Mouse (Mus musculus) kidney, postnatal 0 days (tissue): ENCODE results near the gene Ptprcap. TPM values are rescaled to one million over a fixed set of nuclear protein-coding genes. Genes with fewer than 3 reads are reported as not detected.

Experiments used
- ATAC-seq: fragments of 200-750 bp; cut with Nextera tagmentation; replicated peaks from 2 replicates; pipeline ENCODE4 v1.8.0; 2017; ENCODE audit warnings: low read depth, moderate number of reproducible peaks, moderate TSS enrichment, moderate library complexity; ENCODE audit not compliant: low FRiP score
- DNase-seq: peaks from one replicate; pipeline ENCODE4 v3.0.0-alpha.2; 2016; ENCODE audit warnings: low spot score
- H3K27ac ChIP-seq: fragments of 300-500 bp; sonication (generic); 2 replicates; pipeline ENCODE4 v1.5.1; 2014; ENCODE audit warnings: mild to moderate bottlenecking
- H3K27me3 ChIP-seq: fragments of 300-500 bp; sonication (generic); 2 replicates; pipeline ENCODE4 v1.6.1; 2014; ENCODE audit warnings: low read length, mixed read lengths; ENCODE audit not compliant: insufficient read depth
- H3K36me3 ChIP-seq: fragments of 300-500 bp; sonication (generic); 2 replicates; pipeline ENCODE4 v1.6.1; 2014; ENCODE audit warnings: low read length, mixed read lengths; ENCODE audit not compliant: insufficient read depth
- H3K4me1 ChIP-seq: fragments of 300-500 bp; sonication (generic); replicated peaks from 2 replicates; pipeline ENCODE4 v1.6.1; 2014; ENCODE audit warnings: antibody characterized with exemption, low read length, mixed read lengths; ENCODE audit not compliant: insufficient read depth
- H3K4me2 ChIP-seq: fragments of 300-500 bp; sonication (generic); 2 replicates; pipeline ENCODE4 v1.6.1; 2014; ENCODE audit warnings: mild to moderate bottlenecking, low read length, moderate library complexity, mixed read lengths
- H3K4me3 ChIP-seq: fragments of 300-500 bp; sonication (generic); replicated peaks from 2 replicates; pipeline ENCODE4 v1.5.1; 2014; ENCODE audit warnings: low read depth, low read length
- H3K9ac ChIP-seq: fragments of 300-500 bp; sonication (generic); 2 replicates; pipeline ENCODE4 v1.6.1; 2014; ENCODE audit warnings: low read depth, low read length
- H3K9me3 ChIP-seq: fragments of 300-500 bp; sonication (generic); replicated peaks from 2 replicates; pipeline ENCODE4 v1.6.1; 2016; ENCODE audit warnings: low read length, inconsistent platforms, mixed read lengths
- CTCF ChIP-seq: IDR thresholded peaks from 2 replicates; pipeline ENCODE4 v1.5.1; 2016; ENCODE audit warnings: antibody characterized with exemption, low read depth, mild to moderate bottlenecking, moderate library complexity
- WGBS: fragments of 180-500 bp; shearing (Covaris S2); extraction: QIAGEN DNeasy Blood & Tissue Kit; methylation state at CpG from one replicate; pipeline ENCODE4 v1.1.7; 2014; 5-methylcytosine and 5-hydroxymethylcytosine counted together
- polyA plus RNA-seq: library from polyadenylated mRNA; unstranded; fragments of >200 nt; fragmentation: Nextera tagmentation; extraction: Ambion mirVana; gene quantifications from 2 replicates; pipeline ENCODE4 v1.2.1, GENCODE M21; 2015

The Ptprcap gene
- polyA plus RNA-seq, 1 experiment from 2014 or later: 0.91 TPM

DNA sequence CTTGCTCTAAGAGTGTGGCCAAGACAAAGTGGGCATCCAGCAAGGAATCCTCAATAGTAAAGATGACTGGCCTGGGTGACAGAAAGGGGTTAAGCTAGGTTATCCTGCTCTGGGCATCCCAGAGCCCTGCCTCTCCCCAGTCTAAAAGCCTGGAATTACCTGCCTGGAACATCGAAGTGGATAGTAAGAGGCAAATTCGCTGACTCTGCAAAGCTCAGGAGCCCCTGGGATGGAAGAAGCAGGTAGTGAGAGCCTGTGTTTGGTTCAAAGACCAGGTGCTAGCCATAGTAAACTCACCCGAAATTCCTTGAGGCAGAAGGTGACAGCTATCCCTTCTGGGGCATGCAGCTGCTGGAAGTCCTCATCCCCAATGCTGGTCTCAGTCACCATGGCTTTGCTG lies 43.8 kb downstream of the Ptprcap start:
- no peak overlapping the region for H3K9ac ChIP-seq
- no peaks in the 10 kb centered on the region for H3K9me3 ChIP-seq
- H3K27me3 ChIP-seq: no peaks in the 10 kb centered on the region
- peaks cover 19% of the 10 kb centered on the region for H3K4me1 ChIP-seq
- no peak for TF ChIP-seq CTCF
- no peak overlapping the region for H3K4me3 ChIP-seq
- WGBS: 59% methylated on average over 3 of the region's 3 CpGs
- peaks cover 32% of the 10 kb centered on the region for H3K36me3 ChIP-seq
- no peak overlapping the region for H3K27ac ChIP-seq
- no peak overlapping the region for H3K4me2 ChIP-seq
- ATAC-seq (no peak), DNase-seq (no peak)

- Histone ChIP-seq H3K9ac (peak within 1 kb of the TSS; percentile 62), H3K4me3 (peak within 1 kb of the TSS; percentile 53), H3K4me2 (peak within 1 kb of the TSS; percentile 87), H3K36me3 (peaks cover 11% of the 10 kb centered on the region; the same call in 1 of the 2 replicates), H3K9me3 (no peaks in the 10 kb centered on the region), H3K4me1 (peaks cover 13% of the 10 kb centered on the region), H3K27me3 (no peaks in the 10 kb centered on the region), H3K27ac (peak within 1 kb of the TSS; percentile 55)
- under 1% methylated on average over 34 of the region's 34 CpGs for WGBS
- DNase-seq: peak; percentile 99
- no peak for TF ChIP-seq CTCF
- peak; percentile 82 for ATAC-seq
These were observed 48.0 kb downstream of the Ptprcap start, which contains the start of gene Rad9a for GRCm38 (mm10) chr19:4201291-4201909. Rad9a (minus strand) TSS chr19:4201662.

DNA sequence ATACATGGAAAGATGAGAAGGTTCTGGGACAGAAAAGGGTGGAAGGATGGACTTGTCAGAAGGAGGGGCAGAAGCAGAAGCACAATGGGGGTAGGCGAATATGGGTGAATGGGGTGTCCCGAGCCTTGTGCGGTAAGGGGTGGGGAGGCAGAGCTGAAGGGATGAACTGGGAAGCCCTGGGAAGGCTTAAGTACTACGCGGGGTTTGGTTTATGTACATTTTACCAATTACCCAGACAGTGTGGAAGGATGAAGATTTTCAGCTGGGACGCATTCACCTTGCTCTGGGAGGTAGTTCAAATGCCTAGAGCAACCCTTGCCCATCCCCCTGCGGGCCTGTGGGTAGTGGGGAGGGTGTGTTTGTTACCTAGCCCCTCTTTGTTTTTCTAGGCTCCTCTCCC lies 48.7 kb downstream of the Ptprcap start:
- WGBS: 42% methylated on average over 7 of the region's 7 CpGs
- Histone ChIP-seq H3K27ac (no peak overlapping the region), H3K9ac (peak overlapping the region; percentile 62), H3K4me1 (peaks cover 9% of the 10 kb centered on the region), H3K36me3 (peaks cover 6% of the 10 kb centered on the region; the same call in 1 of the 2 replicates), H3K27me3 (no peaks in the 10 kb centered on the region), H3K9me3 (no peaks in the 10 kb centered on the region), H3K4me3 (peak overlapping the region; percentile 53), H3K4me2 (peak overlapping the region; percentile 87)
- ATAC-seq: no peak
- TF ChIP-seq CTCF: no peak
- no peak for DNase-seq

DNA sequence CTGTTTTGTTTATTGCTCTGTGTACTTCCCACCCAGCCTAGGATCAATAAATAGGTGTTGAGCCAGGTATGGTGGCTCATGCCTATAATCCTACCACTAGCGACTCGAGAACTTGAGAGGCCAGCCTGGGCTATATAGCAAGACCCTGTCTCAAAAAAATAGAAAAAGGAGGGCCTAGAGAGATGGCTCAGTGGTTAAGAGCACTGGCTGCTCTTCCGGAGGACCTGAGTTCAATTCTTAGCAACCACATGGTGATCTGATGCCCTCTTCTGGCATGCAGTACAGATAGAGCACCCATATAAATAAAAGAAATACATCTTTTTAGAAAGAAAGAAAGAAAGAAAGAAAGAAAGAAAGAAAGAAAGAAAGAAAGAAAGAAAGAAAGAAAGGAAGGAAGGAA lies 49.7 kb downstream of the Ptprcap start:
- no peak overlapping the region for H3K4me3 ChIP-seq
- no peak for DNase-seq
- ATAC-seq: no peak
- H3K9me3 ChIP-seq: no peaks in the 10 kb centered on the region
- H3K4me2 ChIP-seq: no peak overlapping the region
- peaks cover 9% of the 10 kb centered on the region for H3K4me1 ChIP-seq
- no peak overlapping the region for H3K9ac ChIP-seq
- no peaks in the 10 kb centered on the region for H3K27me3 ChIP-seq
- H3K36me3 ChIP-seq: peaks cover 6% of the 10 kb centered on the region; the same call in 1 of the 2 replicates
- 60% methylated on average over 3 of the region's 3 CpGs for WGBS
- H3K27ac ChIP-seq: no peak overlapping the region
- peak; percentile 32 for TF ChIP-seq CTCF

- no peak overlapping the region for H3K27ac ChIP-seq
- 63% methylated on average over 13 of the region's 13 CpGs for WGBS
- no peaks in the 10 kb centered on the region for H3K9me3 ChIP-seq
- no peak for ATAC-seq
- H3K4me3 ChIP-seq: no peak overlapping the region
- peaks cover 9% of the 10 kb centered on the region for H3K4me1 ChIP-seq
- no peak for TF ChIP-seq CTCF
- peaks cover 6% of the 10 kb centered on the region; the same call in 1 of the 2 replicates for H3K36me3 ChIP-seq
- H3K27me3 ChIP-seq: no peaks in the 10 kb centered on the region
- no peak overlapping the region for H3K4me2 ChIP-seq
- DNase-seq: peak; percentile 11
- no peak overlapping the region for H3K9ac ChIP-seq
These were observed 50.4 kb downstream of the Ptprcap start for GRCm38 (mm10) chr19:4203604-4204326.

- DNase-seq (peak; percentile 12), ATAC-seq (no peak)
- WGBS: 58% methylated on average over 4 of the region's 4 CpGs
These were observed 51.5 kb downstream of the Ptprcap start for GRCm38 (mm10) chr19:4204889-4205288.

More at GRCm38 (mm10) chr19:4204889-4205288, 51.5 kb downstream of the Ptprcap start:
- peaks cover 9% of the 10 kb centered on the region for H3K4me1 ChIP-seq
- H3K9me3 ChIP-seq: no peaks in the 10 kb centered on the region
- TF ChIP-seq CTCF: peak; percentile 33; the same call in 1 of the 2 replicates
- H3K27ac ChIP-seq: no peak overlapping the region
- H3K9ac ChIP-seq: no peak overlapping the region
- H3K27me3 ChIP-seq: no peaks in the 10 kb centered on the region
- H3K4me3 ChIP-seq: no peak overlapping the region
- H3K36me3 ChIP-seq: no peaks in the 10 kb centered on the region
- no peak overlapping the region for H3K4me2 ChIP-seq

Other genes starting within 250 kb of the Ptprcap start
- 31.4 and 33.0 TPM in 2 replicates for gene Tcirg1, start 246.5 kb upstream of the Ptprcap start, polyA plus RNA-seq
- gene Ndufs8, start 240.8 kb upstream of the Ptprcap start, polyA plus RNA-seq: 417 and 423 TPM in 2 replicates
- 3.8 and 3.9 TPM in 2 replicates for gene Aldh3b1, start 223.8 kb upstream of the Ptprcap start, polyA plus RNA-seq
- gene Unc93b1, start 218.4 kb upstream of the Ptprcap start, polyA plus RNA-seq: 24.2 and 25.5 TPM in 2 replicates
- gene Aldh3b3, start 195.0 kb upstream of the Ptprcap start, polyA plus RNA-seq: 0.07 TPM in 1 of 2 replicates, not detected in the other
- 4.2 and 5.8 TPM in 2 replicates for gene Aldh3b2, start 181.3 kb upstream of the Ptprcap start, polyA plus RNA-seq
- gene Acy3, start 167.0 kb upstream of the Ptprcap start, polyA plus RNA-seq: 83.9 and 92.6 TPM in 2 replicates
- 2.4 and 2.8 TPM in 2 replicates for gene Tbx10, start 160.9 kb upstream of the Ptprcap start, polyA plus RNA-seq
- gene Nudt8, start 153.0 kb upstream of the Ptprcap start, polyA plus RNA-seq: 52.2 and 54.1 TPM in 2 replicates
- 1.3 and 1.7 TPM in 2 replicates for gene Gm49405, start 153.0 kb upstream of the Ptprcap start, polyA plus RNA-seq
- 2.6 and 2.8 TPM in 2 replicates for gene Doc2g, start 150.3 kb upstream of the Ptprcap start, polyA plus RNA-seq
- gene Ndufv1, start 140.8 kb upstream of the Ptprcap start, polyA plus RNA-seq: 294 and 318 TPM in 2 replicates
- gene Gstp1, start 115.6 kb upstream of the Ptprcap start, polyA plus RNA-seq: 441 and 464 TPM in 2 replicates
- gene Gstp2, start 107.6 kb upstream of the Ptprcap start, polyA plus RNA-seq: 3.1 and 4.4 TPM in 2 replicates
- not detected in 2 replicates for gene Gstp3, start 94.0 kb upstream of the Ptprcap start, polyA plus RNA-seq
- 2.2 and 2.4 TPM in 2 replicates for gene Cabp2, start 72.0 kb upstream of the Ptprcap start, polyA plus RNA-seq
- 107 TPM in 2 replicates for gene Cdk2ap2, start 56.4 kb upstream of the Ptprcap start, polyA plus RNA-seq
- 12.2 and 13.9 TPM in 2 replicates for gene Pitpnm1, start 53.6 kb upstream of the Ptprcap start, polyA plus RNA-seq
- 83.2 and 84.2 TPM in 2 replicates for gene Aip, start 27.7 kb upstream of the Ptprcap start, polyA plus RNA-seq
- gene Gpr152, start 13.8 kb upstream of the Ptprcap start, polyA plus RNA-seq: 0.03 TPM in 1 of 2 replicates, not detected in the other
- 0.08 and 0.13 TPM in 2 replicates for gene Cabp4, start 9.6 kb upstream of the Ptprcap start, polyA plus RNA-seq
- gene Coro1b, start 5.0 kb upstream of the Ptprcap start, polyA plus RNA-seq: 161 and 164 TPM in 2 replicates
- 42.4 and 49.0 TPM in 2 replicates for gene Rps6kb2, start 9.8 kb downstream of the Ptprcap start, polyA plus RNA-seq
- 2.7 and 3.3 TPM in 2 replicates for gene Carns1, start 21.9 kb downstream of the Ptprcap start, polyA plus RNA-seq
- 3.5 and 3.9 TPM in 2 replicates for gene Tbc1d10c, start 37.7 kb downstream of the Ptprcap start, polyA plus RNA-seq
- 804 and 864 TPM in 2 replicates for gene Ppp1ca, start 38.5 kb downstream of the Ptprcap start, polyA plus RNA-seq
- 22.8 and 25.7 TPM in 2 replicates for gene Rad9a, start 48.1 kb downstream of the Ptprcap start, polyA plus RNA-seq
- 6.5 and 6.7 TPM in 2 replicates for gene Clcf1, start 60.6 kb downstream of the Ptprcap start, polyA plus RNA-seq
- gene AC109138.7, start 60.8 kb downstream of the Ptprcap start, polyA plus RNA-seq: not detected in 2 replicates
- gene Pold4, start 78.3 kb downstream of the Ptprcap start, polyA plus RNA-seq: 40.9 and 43.6 TPM in 2 replicates
- 15.6 and 18.8 TPM in 2 replicates for gene Ssh3, start 115.6 kb downstream of the Ptprcap start, polyA plus RNA-seq
- gene Ankrd13d, start 129.5 kb downstream of the Ptprcap start, polyA plus RNA-seq: 3.9 and 5.4 TPM in 2 replicates
- 12.8 and 14.4 TPM in 2 replicates for gene Grk2, start 152.6 kb downstream of the Ptprcap start, polyA plus RNA-seq
- 30.0 and 32.8 TPM in 2 replicates for gene Kdm2a, start 244.7 kb downstream of the Ptprcap start, polyA plus RNA-seq